Mouse (Mus musculus) intestine, embryonic 16.5 days (tissue): Measurements from ENCODE around the gene Rpl36. TPM values are rescaled to one million over a fixed set of nuclear protein-coding genes. Genes with fewer than 3 reads are reported as not detected.
"Not testable (repeated sequence)": the region's sequence is repeated elsewhere in the genome, so short reads cannot be mapped to it uniquely, and the experiment has no call there.

ENCODE experiments used
- ATAC-seq: fragments of 200-750 bp; cut with Nextera tagmentation; 2 replicates; pipeline ENCODE4 v1.8.0; 2017; ENCODE audit warnings: moderate TSS enrichment, moderate library complexity
- H3K27ac ChIP-seq: fragments of 300-500 bp; sonication (generic); 2 replicates; pipeline ENCODE4 v1.5.1; 2014; ENCODE audit warnings: mild to moderate bottlenecking, low read length
- H3K27me3 ChIP-seq: fragments of 300-500 bp; sonication (generic); replicated peaks from 2 replicates; pipeline ENCODE4 v1.6.1; 2014; ENCODE audit warnings: low read length, control low read depth, mixed read lengths; ENCODE audit not compliant: control insufficient read depth, insufficient read depth
- H3K36me3 ChIP-seq: fragments of 300-500 bp; sonication (generic); 2 replicates; pipeline ENCODE4 v1.6.1; 2014; ENCODE audit warnings: low read length, control low read depth; ENCODE audit not compliant: control insufficient read depth, insufficient read depth
- H3K4me1 ChIP-seq: fragments of 300-500 bp; sonication (generic); 2 replicates; pipeline ENCODE4 v1.6.1; 2014; ENCODE audit warnings: low read length, control low read depth, mixed read lengths; ENCODE audit not compliant: control insufficient read depth, insufficient read depth
- H3K4me2 ChIP-seq: fragments of 300-500 bp; sonication (generic); 2 replicates; pipeline ENCODE4 v1.6.1; 2014; ENCODE audit warnings: low read depth, low read length, control low read depth
- H3K4me3 ChIP-seq: fragments of 300-500 bp; sonication (generic); 2 replicates; pipeline ENCODE4 v1.5.1; 2014; ENCODE audit warnings: mild to moderate bottlenecking, low read length
- H3K9ac ChIP-seq: fragments of 300-500 bp; sonication (generic); 2 replicates; pipeline ENCODE4 v1.6.1; 2014; ENCODE audit warnings: low read depth, low read length
- H3K9me3 ChIP-seq: fragments of 300-500 bp; sonication (generic); 2 replicates; pipeline ENCODE4 v1.6.1; 2016; ENCODE audit warnings: low read length, control low read depth; ENCODE audit not compliant: control insufficient read depth
- WGBS: fragments of 180-500 bp; shearing (Covaris S2); extraction: QIAGEN DNeasy Blood & Tissue Kit; methylation state at CpG from one replicate; pipeline ENCODE4 v1.1.7; 2014; 5-methylcytosine and 5-hydroxymethylcytosine counted together
- polyA plus RNA-seq: library from polyadenylated mRNA; unstranded; fragments of >200 nt; fragmentation: Nextera tagmentation; extraction: Ambion mirVana; gene quantifications from 2 replicates; pipeline ENCODE4 v1.2.1, GENCODE M21; 2015

Rpl36 gene
- polyA plus RNA-seq, 1 experiment from 2014 or later: 1,833 TPM

GRCm38 (mm10) chr17:56627530-56628277 is 14.5 kb downstream of the Rpl36 start, which contains the start of gene Catsperd:
Catsperd (plus strand) TSS chr17:56628143.
- H3K36me3 ChIP-seq: no peaks in the 10 kb centered on the region; the same call in 1 of the 2 replicates
- ATAC-seq: peak; percentile 63
- WGBS: 10% methylated on average over 26 of the region's 26 CpGs
- H3K4me3 ChIP-seq: peak within 1 kb of the TSS; percentile 93
- H3K27me3 ChIP-seq: no peaks in the 10 kb centered on the region
- peak within 1 kb of the TSS; percentile 87 for H3K27ac ChIP-seq
- peak within 1 kb of the TSS; percentile 65 for H3K9ac ChIP-seq
- H3K4me1 ChIP-seq: peaks cover 21% of the 10 kb centered on the region
- H3K4me2 ChIP-seq: peak within 1 kb of the TSS; percentile 95
- no peaks in the 10 kb centered on the region for H3K9me3 ChIP-seq

GRCm38 (mm10) chr17:56629800-56630781 is 16.9 kb downstream of the Rpl36 start:
- not testable (repeated sequence) for H3K4me2 ChIP-seq, H3K9me3 ChIP-seq, H3K36me3 ChIP-seq, H3K27me3 ChIP-seq, ATAC-seq, H3K9ac ChIP-seq, H3K4me3 ChIP-seq, H3K27ac ChIP-seq
- H3K4me1 ChIP-seq: peaks cover 19% of the 10 kb centered on the region
- WGBS: 79% methylated on average over 27 of the region's 27 CpGs

GRCm38 (mm10) chr17:56631807-56632206 is 18.6 kb downstream of the Rpl36 start:
- Histone ChIP-seq H3K4me2 (no peak overlapping the region), H3K36me3 (no peaks in the 10 kb centered on the region), H3K27ac (no peak overlapping the region), H3K9ac (no peak overlapping the region), H3K4me3 (no peak overlapping the region), H3K27me3 (no peaks in the 10 kb centered on the region), H3K9me3 (no peaks in the 10 kb centered on the region), H3K4me1 (peaks cover 7% of the 10 kb centered on the region)
- 38% methylated on average over 4 of the region's 4 CpGs for WGBS
- ATAC-seq: no peak

GRCm38 (mm10) chr17:56634023-56634422 is 20.8 kb downstream of the Rpl36 start:
- H3K27ac ChIP-seq: no peak overlapping the region
- ATAC-seq: no peak
- no peak overlapping the region for H3K4me2 ChIP-seq
- H3K4me3 ChIP-seq: no peak overlapping the region
- no peaks in the 10 kb centered on the region for H3K27me3 ChIP-seq
- H3K9ac ChIP-seq: no peak overlapping the region
- WGBS: 86% methylated on average over 6 of the region's 6 CpGs
- H3K4me1 ChIP-seq: no peaks in the 10 kb centered on the region
- no peaks in the 10 kb centered on the region for H3K9me3 ChIP-seq
- no peaks in the 10 kb centered on the region for H3K36me3 ChIP-seq

GRCm38 (mm10) chr17:56643237-56643636 is 30.0 kb downstream of the Rpl36 start:
- no peak for ATAC-seq
- no peak overlapping the region for H3K4me3 ChIP-seq

GRCm38 (mm10) chr17:56647546-56647945 is 34.3 kb downstream of the Rpl36 start:
- no peak for ATAC-seq
- Histone ChIP-seq H3K9ac (no peak overlapping the region), H3K36me3 (no peaks in the 10 kb centered on the region), H3K4me1 (no peaks in the 10 kb centered on the region; the same call in 1 of the 2 replicates), H3K4me2 (no peak overlapping the region), H3K9me3 (no peaks in the 10 kb centered on the region), H3K4me3 (no peak overlapping the region), H3K27me3 (no peaks in the 10 kb centered on the region), H3K27ac (no peak overlapping the region)
- WGBS: 54% methylated on average over 12 of the region's 13 CpGs

More at GRCm38 (mm10) chr17:56643237-56643636, 30.0 kb downstream of the Rpl36 start:
- Histone ChIP-seq H3K4me1 (no peaks in the 10 kb centered on the region; the same call in 1 of the 2 replicates), H3K36me3 (no peaks in the 10 kb centered on the region), H3K27me3 (no peaks in the 10 kb centered on the region), H3K27ac (no peak overlapping the region), H3K9me3 (no peaks in the 10 kb centered on the region), H3K4me2 (no peak overlapping the region), H3K9ac (no peak overlapping the region)
- 76% methylated on average over 4 of the region's 4 CpGs for WGBS

- Histone ChIP-seq H3K36me3 (no peaks in the 10 kb centered on the region), H3K27ac (no peak overlapping the region), H3K9me3 (no peaks in the 10 kb centered on the region), H3K4me2 (no peak overlapping the region), H3K9ac (no peak overlapping the region), H3K4me3 (no peak overlapping the region), H3K27me3 (no peaks in the 10 kb centered on the region), H3K4me1 (peaks cover 5% of the 10 kb centered on the region; the same call in 1 of the 2 replicates)
- ATAC-seq: peak; percentile 37; the same call in 1 of the 2 replicates
- WGBS: 27% methylated on average over 10 of the region's 10 CpGs
These were observed 38.6 kb downstream of the Rpl36 start for GRCm38 (mm10) chr17:56651801-56652200.

- no peak overlapping the region for H3K9ac ChIP-seq
- H3K9me3 ChIP-seq: no peaks in the 10 kb centered on the region
- ATAC-seq: peak; percentile 76
- H3K27ac ChIP-seq: no peak overlapping the region
- H3K27me3 ChIP-seq: no peaks in the 10 kb centered on the region
- no peak overlapping the region for H3K4me2 ChIP-seq
- H3K4me3 ChIP-seq: no peak overlapping the region
- WGBS: 57% methylated on average over 2 of the region's 2 CpGs
- H3K4me1 ChIP-seq: 0 out of 2 replicates have a peak, but pooled peaks cover 5% of the 10 kb centered on the region
- no peaks in the 10 kb centered on the region for H3K36me3 ChIP-seq
These were observed 41.6 kb downstream of the Rpl36 start for GRCm38 (mm10) chr17:56654771-56655170.

GRCm38 (mm10) chr17:56655311-56655710 is 42.1 kb downstream of the Rpl36 start:
- Histone ChIP-seq H3K4me3 (no peak overlapping the region), H3K9ac (0 out of 2 replicates have a peak overlapping the region, but pooled peaks have one; percentile 24), H3K27ac (no peak overlapping the region), H3K4me2 (no peak overlapping the region), H3K9me3 (no peaks in the 10 kb centered on the region), H3K36me3 (no peaks in the 10 kb centered on the region), H3K27me3 (no peaks in the 10 kb centered on the region), H3K4me1 (0 out of 2 replicates have a peak, but pooled peaks cover 5% of the 10 kb centered on the region)
- WGBS: 79% methylated on average over 3 of the region's 3 CpGs
- ATAC-seq: 0 out of 2 replicates have a peak, but pooled peaks have one; percentile 17
